Mouse (Mus musculus) liver, postnatal 0 days (tissue): ENCODE measurements around the gene Myh15.

Source experiments
- CTCF ChIP-seq: sonication (generic); IDR thresholded peaks from 2 replicates; pipeline ENCODE4 v1.5.1; 2016; ENCODE audit warnings: antibody characterized with exemption, low read depth
- EP300 ChIP-seq: IDR thresholded peaks from 2 replicates; pipeline ENCODE4 v1.6.1; 2016; ENCODE audit warnings: antibody characterized with exemption, low read depth, mild to moderate bottlenecking

DNA sequence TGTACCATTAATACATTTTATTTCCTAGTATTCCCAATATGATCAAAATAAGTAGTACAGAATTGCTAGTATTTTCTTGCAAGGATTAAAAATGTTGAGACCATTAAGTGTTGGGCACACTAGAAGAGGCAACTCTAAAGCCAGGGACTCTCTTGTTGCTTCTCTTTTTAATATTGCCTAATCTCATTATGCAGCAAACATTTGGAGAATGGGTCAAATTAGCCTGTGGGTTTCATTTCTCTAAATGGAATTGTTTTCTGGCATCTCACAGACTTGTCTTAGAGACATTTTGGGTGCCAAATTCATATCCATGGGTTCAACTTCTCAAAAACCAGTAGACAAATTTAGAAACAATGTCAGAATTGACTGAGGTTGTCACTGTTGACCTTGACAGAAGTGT lies 8.1 kb upstream of the Myh15 start:
- no peak for TF ChIP-seq CTCF
- no peak for TF ChIP-seq EP300
